Mouse (Mus musculus) embryonic facial prominence, embryonic 13.5 days (tissue): Measurements from ENCODE around the gene BC035044. TPM values are rescaled to one million over a fixed set of nuclear protein-coding genes. Genes with fewer than 3 reads are reported as not detected.

Experiments
- microRNA-seq: library from miRNA; unstranded; fragments of <30 nt; microRNA quantifications from one replicate; pipeline ENCODE4, GENCODE M21; 2016
- polyA plus RNA-seq: library from polyadenylated mRNA; unstranded; fragments of >200 nt; fragmentation: Nextera tagmentation; extraction: Ambion mirVana; gene quantifications from 2 replicates; pipeline ENCODE4 v1.2.1, GENCODE M21; 2015

The BC035044 gene
- polyA plus RNA-seq, 1 experiment from 2014 or later: 0.90 TPM

Small RNA genes lying within 50 kb of the gene (microRNA-seq; reads per million reads assigned to microRNA genes)
- not detected for gene Gm27336

Other genes with a start within 250 kb of the BC035044 start
- gene Clec2h, start 228.7 kb downstream of the BC035044 start, polyA plus RNA-seq: 2.5 TPM in 1 of 2 replicates, not detected in the other
- not detected in 2 replicates for gene Klrb1, start 168.1 kb downstream of the BC035044 start, polyA plus RNA-seq
- 0.10 TPM in 1 of 2 replicates, not detected in the other for gene Klrb1c, start 101.9 kb downstream of the BC035044 start, polyA plus RNA-seq
- not detected in 2 replicates for gene Gm44511, start 64.8 kb downstream of the BC035044 start, polyA plus RNA-seq
- gene Klrb1b, start 64.8 kb downstream of the BC035044 start, polyA plus RNA-seq: 0.19 TPM in 1 of 2 replicates, not detected in the other
- gene Clec2i, start 3.5 kb downstream of the BC035044 start, polyA plus RNA-seq: 0.19 and 0.20 TPM in 2 replicates
- gene Clec2g, start 43.3 kb upstream of the BC035044 start, polyA plus RNA-seq: 0.38 and 1.3 TPM in 2 replicates
- 0.72 TPM in 1 of 2 replicates, not detected in the other for gene Klrb1f, start 154.8 kb upstream of the BC035044 start, polyA plus RNA-seq
- 0.12 TPM in 1 of 2 replicates, not detected in the other for gene Clec2e, start 209.8 kb upstream of the BC035044 start, polyA plus RNA-seq